Mouse (Mus musculus) neutrophil, adult 5-6 weeks (primary cell): Measurements from ENCODE around the gene Igsf23. TPM values are rescaled to one million over a fixed set of nuclear protein-coding genes. Genes with fewer than 3 reads are reported as not detected.

ENCODE experiments used
- ATAC-seq: fragments of 151-379, 151-347 bp; 2 replicates; pipeline ENCODE4 v1.8.0; 2017; ENCODE audit warnings: mild to moderate bottlenecking, moderate TSS enrichment; ENCODE audit not compliant: insufficient number of reproducible peaks, poor library complexity, low FRiP score, severe bottlenecking; ENCODE audit errors: extremely low read depth
- total RNA-seq: library from RNA; stranded (forward); fragments of 200-1000 nt; gene quantifications from 2 replicates; pipeline ENCODE4 v1.2.3, GENCODE M21; 2017

Gene Igsf23
- total RNA-seq, 1 experiment from 2014 or later = 0.47 TPM

GRCm38 (mm10) chr7:19910421-19911291 lies 39.9 kb downstream of the Igsf23 start:
- ATAC-seq = peak; percentile 73; the same call in 1 of the 2 replicates

DNA sequence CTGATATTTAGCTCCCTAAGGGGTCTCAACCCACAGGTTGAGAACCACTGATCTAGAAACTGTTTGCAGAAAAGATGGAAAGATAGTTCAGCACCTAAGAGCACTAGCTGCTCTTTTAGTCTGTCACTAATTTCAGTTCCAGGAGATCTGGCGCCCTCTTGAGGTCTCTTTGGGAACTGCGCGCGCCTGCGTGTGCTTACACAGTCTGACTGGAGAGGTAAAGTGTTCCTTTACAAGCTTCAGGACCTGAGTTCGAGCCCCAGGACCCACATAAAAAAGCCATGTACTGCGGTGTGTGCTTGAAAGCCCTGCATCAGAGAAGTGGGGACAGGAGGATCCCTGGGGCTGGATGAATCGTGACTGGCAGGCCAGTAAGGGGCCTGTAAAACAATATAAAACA lies 60.7 kb downstream of the Igsf23 start:
- peak; percentile 66; the same call in 1 of the 2 replicates for ATAC-seq

DNA sequence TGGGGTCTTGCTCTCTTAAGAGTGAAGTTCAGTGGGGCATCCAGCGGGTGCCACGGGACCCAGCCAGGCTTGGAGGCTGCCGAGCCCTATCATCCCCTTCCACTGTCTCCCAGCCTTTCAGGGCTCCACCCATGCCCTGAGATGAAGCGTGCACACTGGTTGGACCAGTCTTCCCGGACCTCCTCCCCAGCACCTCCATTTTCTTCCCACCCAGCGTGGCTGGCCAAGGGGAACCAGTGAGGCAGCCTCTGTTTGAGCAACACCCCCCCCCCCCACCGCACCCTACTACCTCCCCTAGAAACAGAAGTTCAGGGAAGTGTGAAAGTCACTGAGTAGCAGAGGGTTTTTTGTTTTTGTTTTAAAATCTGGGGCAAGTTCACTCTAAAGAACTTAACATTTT lies 62.7 kb downstream of the Igsf23 start, which contains the start of gene Ceacam19:
Gene Ceacam19, minus strand, starts transcription at position 117 of the 400 bp plus-strand sequence.
- no peak for ATAC-seq

Other genes starting within 250 kb of the Igsf23 start
- gene Tomm40, start 235.3 kb downstream of the Igsf23 start, total RNA-seq = 22.2 and 22.3 TPM in 2 replicates
- gene Nectin2, start 200.3 kb downstream of the Igsf23 start, total RNA-seq = 0.23 TPM in 1 of 2 replicates, not detected in the other
- not detected in 2 replicates for gene Bcam, start 179.7 kb downstream of the Igsf23 start, total RNA-seq
- gene Cblc, start 153.9 kb downstream of the Igsf23 start, total RNA-seq = 1.4 and 3.6 TPM in 2 replicates
- 59.9 and 60.2 TPM in 2 replicates for gene Bcl3, start 128.0 kb downstream of the Igsf23 start, total RNA-seq
- gene Gm19345, start 98.8 kb downstream of the Igsf23 start, total RNA-seq = 1.6 TPM in 1 of 2 replicates, not detected in the other
- gene Ceacam16, start 89.5 kb downstream of the Igsf23 start, total RNA-seq = 3.3 and 5.2 TPM in 2 replicates
- 0.47 TPM in 1 of 2 replicates, not detected in the other for gene Ceacam19, start 62.8 kb downstream of the Igsf23 start, total RNA-seq
- gene Pvr, start 29.6 kb downstream of the Igsf23 start, total RNA-seq = 6.8 and 9.2 TPM in 2 replicates
- gene Ceacam20, start 14.7 kb upstream of the Igsf23 start, total RNA-seq = not detected in 2 replicates
- gene Nlrp9b, start 40.7 kb upstream of the Igsf23 start, total RNA-seq = not detected in 2 replicates
- not detected in 2 replicates for gene Vmn1r91, start 148.9 kb upstream of the Igsf23 start, total RNA-seq
- gene Gm16442, start 171.8 kb upstream of the Igsf23 start, total RNA-seq = not detected in 2 replicates
- gene Vmn1r93, start 188.3 kb upstream of the Igsf23 start, total RNA-seq = not detected in 2 replicates
- gene Vmn1r94, start 217.6 kb upstream of the Igsf23 start, total RNA-seq = not detected in 2 replicates
- not detected in 2 replicates for gene Vmn1r95, start 243.0 kb upstream of the Igsf23 start, total RNA-seq